ENCODE assay signal across 8 mouse cellular contexts in the genomic region with DNA sequence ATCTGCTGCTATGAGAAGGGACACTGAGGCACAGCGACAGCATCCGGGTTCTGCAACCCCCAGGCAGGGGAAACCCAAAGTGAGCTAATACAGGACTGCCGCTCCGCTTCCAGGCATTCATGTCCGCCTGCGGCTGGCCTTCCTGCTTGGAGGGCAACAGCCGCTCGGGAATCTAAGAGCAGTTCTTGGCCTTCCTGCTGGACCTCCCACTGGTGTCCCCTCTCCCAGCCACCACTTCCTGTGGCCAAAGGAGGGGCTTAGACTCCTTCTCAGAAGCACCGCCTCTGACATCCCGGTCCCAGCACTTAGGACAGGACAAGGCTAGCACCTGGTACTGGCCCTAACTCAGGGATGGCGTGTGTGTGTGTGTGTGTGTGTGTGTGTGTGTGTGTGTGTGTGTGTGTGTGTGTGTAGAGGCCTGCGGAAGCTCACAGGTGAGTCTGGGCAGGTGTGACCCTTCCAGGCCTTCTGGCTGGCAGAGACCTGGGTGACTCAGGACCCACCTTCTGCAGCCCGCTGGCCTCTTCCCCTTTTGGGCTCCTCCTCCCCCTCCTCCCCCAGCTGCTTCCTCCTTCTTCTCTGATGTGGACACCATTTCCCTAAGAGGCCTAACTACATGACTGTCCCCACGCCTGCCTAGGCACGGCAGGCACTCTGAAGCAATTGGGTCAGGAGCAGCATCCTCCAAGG. TPM values are rescaled to one million over a fixed set of nuclear protein-coding genes. Genes with fewer than 3 reads are reported as not detected.
DNase-seq lines count a peak whose midpoint lies in the region; ATAC-seq and TF ChIP-seq lines count a peak whose summit lies in the region.

No protein-coding gene starts in this region.

- peak overlapping the region; percentile 45 for H3K4me2 ChIP-seq in heart, embryonic 16.5 days (ENCODE audit: low read depth, low read length)

- DNase-seq in adrenal gland, postnatal 10 days: peak; percentile 53
- DNase-seq in adrenal gland, postnatal 4 days (ENCODE audit: low spot score in 2 of 2): no peak
- DNase-seq in kidney, postnatal 10 days: peak; percentile 85
- no peak for DNase-seq in adipocyte (ENCODE audit: low spot score)
- DNase-seq in left cerebral cortex, adult 8-10 months (ENCODE audit: low spot score in 2 of 2): no peak

- H3K36me3 ChIP-seq in heart, embryonic 16.5 days (ENCODE audit: control insufficient read depth, insufficient read depth): peaks cover 2% of the 10 kb centered on the region; the same call in 1 of the 2 replicates

- peaks cover 18% of the 10 kb centered on the region for H3K4me1 ChIP-seq in bone marrow, adult 2 months (ENCODE audit: control insufficient read depth, insufficient read depth, low read length)
- H3K4me1 ChIP-seq in heart, embryonic 16.5 days (ENCODE audit: control insufficient read depth, insufficient read depth, low read length): peaks cover 82% of the 10 kb centered on the region

- TF ChIP-seq CTCF in bone marrow, adult 2 months (IDR thresholded peaks at IDR 0.05; ENCODE audit: control insufficient read depth, insufficient read depth, low read length): no peak

- peak overlapping the region; percentile 81 for H3K27ac ChIP-seq in bone marrow, adult 2 months (ENCODE audit: control insufficient read depth, insufficient read depth, low read depth, low read length, poor library complexity)
- H3K27ac ChIP-seq in heart, embryonic 16.5 days (ENCODE audit: low read length): peak overlapping the region; percentile 88

- H3K4me3 ChIP-seq in bone marrow, adult 2 months (replicated peaks; ENCODE audit: control insufficient read depth, low read depth, low read length): peak overlapping the region; percentile 46
- H3K4me3 ChIP-seq in heart, embryonic 16.5 days (ENCODE audit: low read length): peak overlapping the region; percentile 6; the same call in 1 of the 2 replicates

- 0 out of 2 replicates have a peak, but pooled peaks have one; percentile 16 for TF ChIP-seq POLR2A in bone marrow, adult 2 months (IDR thresholded peaks at IDR 0.05; ENCODE audit: borderline replicate concordance, control insufficient read depth, low read depth, low read length)

- no peaks in the 10 kb centered on the region for H3K27me3 ChIP-seq in heart, embryonic 16.5 days (ENCODE audit: control insufficient read depth, insufficient read depth, low read length)

- peak; percentile 8; the same call in 1 of the 2 replicates for ATAC-seq in heart, embryonic 16.5 days (replicated peaks; ENCODE audit: extremely low read depth, insufficient read depth, low FRiP score)
- ATAC-seq in megakaryocyte, adult 5-6 weeks (ENCODE audit: poor library complexity, severe bottlenecking): peak; percentile 73

- peak overlapping the region; percentile 53 for H3K9ac ChIP-seq in heart, embryonic 16.5 days (ENCODE audit: low read length)

- no peaks in the 10 kb centered on the region for H3K9me3 ChIP-seq in heart, embryonic 16.5 days (replicated peaks; ENCODE audit: control insufficient read depth, low read length)

- WGBS in bone marrow, adult 2 months: 34% methylated on average over 15 of the region's 15 CpGs
- WGBS in heart, embryonic 16.5 days: 47% methylated on average over 15 of the region's 15 CpGs

RNA-seq across cellular contexts. Expression of a gene that starts 6.3 kb away (rescaled TPM):
- 100 to 1,000 TPM; 292 to 327 TPM for total RNA-seq in adrenal gland, postnatal 10 days (2021)
- 100 to 1,000 TPM; 345 to 390 TPM for total RNA-seq in adrenal gland, postnatal 4 days (2021)
- 198 and 273 TPM in 2 replicates for polyA plus RNA-seq in bone marrow, adult 2 months (2011; ENCODE audit: insufficient read depth, insufficient read length, low replicate concordance, missing spikeins)
- 419 and 458 TPM in 2 replicates for polyA plus RNA-seq in heart, embryonic 16.5 days (2015; fragmentation: Nextera tagmentation; extraction: Ambion mirVana)
- 749 and 768 TPM in 2 replicates for total RNA-seq in megakaryocyte, adult 5-6 weeks (2015)
- 859 and 871 TPM in 2 replicates for total RNA-seq in megakaryocyte, adult 5-6 weeks (2017)
- 100 to 1,000 TPM; 239 to 252 (median 247) TPM for total RNA-seq in left cerebral cortex, adult 8-10 months (2022)

RNA-seq across cellular contexts. Expression of a gene that starts 19.8 kb away (rescaled TPM):
- 10 to 100 TPM in 1 of 2 experiments, 1 to 10 TPM in 1; 9.5 to 13.2 TPM for total RNA-seq in adrenal gland, postnatal 10 days (2021)
- 10 to 100 TPM; 16.9 to 19.4 TPM for total RNA-seq in adrenal gland, postnatal 4 days (2021)
- 2.1 TPM in 1 of 2 replicates, not detected in the other for polyA plus RNA-seq in bone marrow, adult 2 months (2011; ENCODE audit: insufficient read depth, insufficient read length, low replicate concordance, missing spikeins)
- polyA plus RNA-seq in heart, embryonic 16.5 days (2015; fragmentation: Nextera tagmentation; extraction: Ambion mirVana): 11.0 and 12.0 TPM in 2 replicates
- not detected in 2 replicates for total RNA-seq in megakaryocyte, adult 5-6 weeks (2015)
- 0.08 TPM in 1 of 2 replicates, not detected in the other for total RNA-seq in megakaryocyte, adult 5-6 weeks (2017)
- total RNA-seq in left cerebral cortex, adult 8-10 months (2022): 1 to 10 TPM; 5.1 to 5.9 (median 5.3) TPM

RNA-seq across cellular contexts. Expression of a gene that starts 40.5 kb away (rescaled TPM):
- total RNA-seq in adrenal gland, postnatal 10 days (2021): 10 to 100 TPM; 42.0 to 95.1 TPM
- 10 to 100 TPM; 10.1 to 37.4 TPM for total RNA-seq in adrenal gland, postnatal 4 days (2021)
- 1.8 and 4.7 TPM in 2 replicates for polyA plus RNA-seq in bone marrow, adult 2 months (2011; ENCODE audit: insufficient read depth, insufficient read length, low replicate concordance, missing spikeins)
- polyA plus RNA-seq in heart, embryonic 16.5 days (2015; fragmentation: Nextera tagmentation; extraction: Ambion mirVana): 3.3 and 3.9 TPM in 2 replicates
- not detected in 2 replicates for total RNA-seq in megakaryocyte, adult 5-6 weeks (2015)
- total RNA-seq in megakaryocyte, adult 5-6 weeks (2017): not detected in 2 replicates
- 10 to 100 TPM; 82.5 to 94.5 (median 86.9) TPM for total RNA-seq in left cerebral cortex, adult 8-10 months (2022)

RNA-seq across cellular contexts. Expression of a gene that starts 41.4 kb away (rescaled TPM):
- 10 to 100 TPM; 37.4 to 40.9 TPM for total RNA-seq in adrenal gland, postnatal 10 days (2021)
- total RNA-seq in adrenal gland, postnatal 4 days (2021): 10 to 100 TPM; 40.9 to 41.4 TPM
- polyA plus RNA-seq in bone marrow, adult 2 months (2011; ENCODE audit: insufficient read depth, insufficient read length, low replicate concordance, missing spikeins): 172 and 173 TPM in 2 replicates
- polyA plus RNA-seq in heart, embryonic 16.5 days (2015; fragmentation: Nextera tagmentation; extraction: Ambion mirVana): 45.7 and 46.5 TPM in 2 replicates
- 6.8 and 11.1 TPM in 2 replicates for total RNA-seq in megakaryocyte, adult 5-6 weeks (2015)
- total RNA-seq in megakaryocyte, adult 5-6 weeks (2017): 8.7 and 9.9 TPM in 2 replicates
- total RNA-seq in left cerebral cortex, adult 8-10 months (2022): 10 to 100 TPM; 11.3 to 15.5 (median 15.3) TPM

RNA-seq across cellular contexts. Expression of a gene that starts 48.2 kb away (rescaled TPM):
- total RNA-seq in adrenal gland, postnatal 10 days (2021): 1 to 10 TPM; 1.0 to 1.2 TPM
- 1 to 10 TPM; 2.7 to 2.9 TPM for total RNA-seq in adrenal gland, postnatal 4 days (2021)
- polyA plus RNA-seq in bone marrow, adult 2 months (2011; ENCODE audit: insufficient read depth, insufficient read length, low replicate concordance, missing spikeins): 2.8 TPM in 1 of 2 replicates, not detected in the other
- 0.54 and 0.69 TPM in 2 replicates for polyA plus RNA-seq in heart, embryonic 16.5 days (2015; fragmentation: Nextera tagmentation; extraction: Ambion mirVana)
- total RNA-seq in megakaryocyte, adult 5-6 weeks (2015): 1.5 and 1.9 TPM in 2 replicates
- 0.18 and 0.57 TPM in 2 replicates for total RNA-seq in megakaryocyte, adult 5-6 weeks (2017)
- total RNA-seq in left cerebral cortex, adult 8-10 months (2022): 1 to 10 TPM; 1.0 to 1.7 (median 1.1) TPM

Comparison
In these comparisons a context has a peak if more than half of its experiments do, and no peak if none do; other contexts are left out.
1. DNase-seq: peak in adrenal gland, postnatal 10 days (single experiment) and kidney, postnatal 10 days (single experiment); none in adrenal gland, postnatal 4 days (0 of 2), adipocyte (single experiment) and left cerebral cortex, adult 8-10 months (0 of 2).
2. RNA of a gene that starts 19.8 kb away (total RNA-seq): 16.9 to 19.4 TPM in adrenal gland, postnatal 4 days, 9.5 to 13.2 TPM in adrenal gland, postnatal 10 days and 5.1 to 5.9 TPM in left cerebral cortex, adult 8-10 months; 0.08 TPM in megakaryocyte, adult 5-6 weeks; every median in the first group is over 4 times any median in the second.
3. RNA of a gene that starts 40.5 kb away (total RNA-seq): 42.0 to 95.1 TPM in adrenal gland, postnatal 10 days, 82.5 to 94.5 TPM in left cerebral cortex, adult 8-10 months and 10.1 to 37.4 TPM in adrenal gland, postnatal 4 days; not detected in megakaryocyte, adult 5-6 weeks; every median in the first group is over 10 times any median in the second.